Mouse (Mus musculus) liver, postnatal 0 days (tissue): Measurements from ENCODE around the gene Cpa2. TPM values are rescaled to one million over a fixed set of nuclear protein-coding genes. Genes with fewer than 3 reads are reported as not detected.

Source experiments
- ATAC-seq: fragments of 200-750 bp; cut with Nextera tagmentation; 2 replicates; pipeline ENCODE4 v1.8.0; 2017; ENCODE audit warnings: mild to moderate bottlenecking, moderate library complexity
- DNase-seq: peaks from one replicate; pipeline ENCODE4 v3.0.0-alpha.2; 2016
- H3K27ac ChIP-seq: fragments of 300-500 bp; sonication (generic); 2 replicates; pipeline ENCODE4 v1.5.1; 2014; ENCODE audit warnings: antibody characterized with exemption, moderate library complexity, mild to moderate bottlenecking, low read depth
- H3K27me3 ChIP-seq: fragments of 300-500 bp; sonication (generic); 2 replicates; pipeline ENCODE4 v1.6.1; 2014; ENCODE audit warnings: low read length, control low read depth, mixed read lengths; ENCODE audit not compliant: insufficient read depth
- H3K36me3 ChIP-seq: fragments of 300-500 bp; sonication (generic); replicated peaks from 2 replicates; pipeline ENCODE4 v1.6.1; 2014; ENCODE audit warnings: mild to moderate bottlenecking, control low read depth, low read length, moderate library complexity, mixed read lengths; ENCODE audit not compliant: insufficient read depth
- H3K4me1 ChIP-seq: fragments of 300-500 bp; sonication (generic); 2 replicates; pipeline ENCODE4 v1.6.1; 2014; ENCODE audit warnings: antibody characterized with exemption, mild to moderate bottlenecking, control low read depth; ENCODE audit not compliant: insufficient read depth
- H3K4me2 ChIP-seq: fragments of 300-500 bp; sonication (generic); 2 replicates; pipeline ENCODE4 v1.6.1; 2014; ENCODE audit warnings: low read depth, mild to moderate bottlenecking, low read length, moderate library complexity, mixed read lengths
- H3K4me3 ChIP-seq: fragments of 300-500 bp; sonication (generic); 2 replicates; pipeline ENCODE4 v1.5.1; 2014; ENCODE audit warnings: low read depth, low read length
- H3K9ac ChIP-seq: fragments of 300-500 bp; sonication (generic); replicated peaks from 2 replicates; pipeline ENCODE4 v1.6.1; 2014; ENCODE audit warnings: mild to moderate bottlenecking, moderate library complexity
- H3K9me3 ChIP-seq: fragments of 300-500 bp; sonication (generic); 2 replicates; pipeline ENCODE4 v1.6.1; 2016; ENCODE audit warnings: mild to moderate bottlenecking, control low read depth, low read length, mixed read lengths
- CTCF ChIP-seq: sonication (generic); IDR thresholded peaks from 2 replicates; pipeline ENCODE4 v1.5.1; 2016; ENCODE audit warnings: antibody characterized with exemption, low read depth
- EP300 ChIP-seq: IDR thresholded peaks from 2 replicates; pipeline ENCODE4 v1.6.1; 2016; ENCODE audit warnings: antibody characterized with exemption, low read depth, mild to moderate bottlenecking
- WGBS: fragments of 180-500 bp; shearing (Covaris S2); extraction: QIAGEN DNeasy Blood & Tissue Kit; methylation state at CpG from one replicate; pipeline ENCODE4 v1.1.7; 2014; ENCODE audit not compliant: insufficient replicate concordance; 5-methylcytosine and 5-hydroxymethylcytosine counted together
- polyA plus RNA-seq: library from polyadenylated mRNA; unstranded; fragments of >200 nt; fragmentation: Nextera tagmentation; extraction: Ambion mirVana; gene quantifications from 2 replicates; pipeline ENCODE4 v1.2.1, GENCODE M21; 2015

The Cpa2 gene
- polyA plus RNA-seq, 1 experiment from 2014 or later: 0.63 TPM

GRCm38 (mm10) chr6:30559726-30560125, 18.3 kb downstream of the Cpa2 start:
- 54% methylated on average over 1 of the region's 1 CpGs for WGBS
- H3K4me1 ChIP-seq: no peaks in the 10 kb centered on the region

GRCm38 (mm10) chr6:30562132-30562531, 20.8 kb downstream of the Cpa2 start:
- Histone ChIP-seq H3K4me3 (no peak overlapping the region), H3K27ac (no peak overlapping the region), H3K27me3 (peaks cover 3% of the 10 kb centered on the region; the same call in 1 of the 2 replicates), H3K9ac (no peak overlapping the region), H3K9me3 (no peaks in the 10 kb centered on the region), H3K36me3 (no peaks in the 10 kb centered on the region), H3K4me1 (no peaks in the 10 kb centered on the region), H3K4me2 (no peak overlapping the region)
- WGBS: 67% methylated on average over 4 of the region's 4 CpGs
- DNase-seq: no peak
- no peak for ATAC-seq
- TF ChIP-seq CTCF: no peak
- no peak for TF ChIP-seq EP300

More at GRCm38 (mm10) chr6:30559726-30560125, 18.3 kb downstream of the Cpa2 start:
- Histone ChIP-seq H3K4me2 (no peak overlapping the region), H3K9me3 (no peaks in the 10 kb centered on the region), H3K9ac (no peak overlapping the region), H3K27me3 (peaks cover 3% of the 10 kb centered on the region; the same call in 1 of the 2 replicates), H3K4me3 (no peak overlapping the region), H3K27ac (no peak overlapping the region), H3K36me3 (no peaks in the 10 kb centered on the region)
- ATAC-seq (no peak), DNase-seq (no peak)
- TF ChIP-seq CTCF (no peak), EP300 (no peak)

DNA sequence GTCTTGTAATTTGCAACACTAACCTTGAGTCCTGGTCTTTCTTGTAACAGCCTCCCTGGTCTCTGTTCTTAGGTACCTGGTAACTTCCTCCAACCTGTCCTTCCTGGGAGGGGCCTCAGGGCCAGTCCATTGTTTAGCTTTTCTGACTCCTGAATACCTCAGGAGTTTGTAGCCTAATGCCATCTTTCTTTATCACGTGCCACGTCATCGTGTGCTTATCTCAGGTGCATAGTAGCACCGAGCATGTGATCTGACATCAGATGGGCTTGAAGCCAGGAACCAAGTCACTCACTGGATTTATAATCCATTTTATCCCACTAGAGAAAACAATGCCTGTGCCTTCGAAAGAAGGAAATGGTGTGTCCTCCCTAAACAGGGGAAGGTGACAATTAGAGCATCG, 22.2 kb downstream of the Cpa2 start:
- Histone ChIP-seq H3K27ac (no peak overlapping the region), H3K4me1 (no peaks in the 10 kb centered on the region), H3K9ac (no peak overlapping the region), H3K27me3 (peaks cover 3% of the 10 kb centered on the region; the same call in 1 of the 2 replicates), H3K4me3 (no peak overlapping the region), H3K36me3 (no peaks in the 10 kb centered on the region), H3K9me3 (no peaks in the 10 kb centered on the region), H3K4me2 (no peak overlapping the region)
- no peak for TF ChIP-seq CTCF
- no peak for TF ChIP-seq EP300
- 55% methylated on average over 6 of the region's 6 CpGs for WGBS
- DNase-seq: no peak
- ATAC-seq: no peak

DNA sequence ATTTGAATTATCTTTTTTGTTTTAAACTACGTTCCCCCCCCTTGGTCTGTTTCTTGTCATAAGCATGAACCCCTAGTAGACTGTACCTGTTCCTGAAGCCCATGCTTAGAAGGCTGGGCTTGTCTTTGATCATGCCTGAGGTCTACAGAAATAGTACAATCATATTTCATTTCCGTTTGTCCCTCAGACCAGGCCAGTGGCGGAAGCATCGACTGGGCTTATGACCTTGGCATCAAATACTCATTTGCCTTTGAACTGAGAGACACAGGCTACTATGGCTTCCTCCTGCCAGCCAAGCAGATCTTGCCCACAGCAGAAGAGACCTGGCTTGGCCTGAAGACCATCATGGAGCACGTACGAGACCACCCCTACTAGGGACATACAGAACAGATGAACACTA, 22.7 kb downstream of the Cpa2 start:
- 82% methylated on average over 6 of the region's 6 CpGs for WGBS
- TF ChIP-seq EP300 (no peak), CTCF (no peak)
- no peak overlapping the region for H3K4me3 ChIP-seq
- no peaks in the 10 kb centered on the region for H3K9me3 ChIP-seq
- H3K4me1 ChIP-seq: no peaks in the 10 kb centered on the region
- ATAC-seq (no peak), DNase-seq (no peak)
- H3K36me3 ChIP-seq: no peaks in the 10 kb centered on the region
- no peak overlapping the region for H3K27ac ChIP-seq
- H3K4me2 ChIP-seq: no peak overlapping the region
- peaks cover 1% of the 10 kb centered on the region; the same call in 1 of the 2 replicates for H3K27me3 ChIP-seq
- no peak overlapping the region for H3K9ac ChIP-seq

GRCm38 (mm10) chr6:30568069-30568468, 26.7 kb downstream of the Cpa2 start, which contains the start of gene Cpa4:
Gene Cpa4, plus strand, starts transcription at chr6:30568369.
- H3K9ac ChIP-seq: no peak within 1 kb of the TSS
- no peak within 1 kb of the TSS for H3K4me3 ChIP-seq
- 77% methylated on average over 5 of the region's 5 CpGs for WGBS
- H3K27me3 ChIP-seq: no peaks in the 10 kb centered on the region
- ATAC-seq: no peak
- H3K9me3 ChIP-seq: no peaks in the 10 kb centered on the region
- H3K4me2 ChIP-seq: no peak within 1 kb of the TSS
- H3K27ac ChIP-seq: no peak within 1 kb of the TSS
- H3K36me3 ChIP-seq: no peaks in the 10 kb centered on the region
- no peak for DNase-seq
- no peaks in the 10 kb centered on the region for H3K4me1 ChIP-seq
- TF ChIP-seq CTCF: no peak
- no peak for TF ChIP-seq EP300

DNA sequence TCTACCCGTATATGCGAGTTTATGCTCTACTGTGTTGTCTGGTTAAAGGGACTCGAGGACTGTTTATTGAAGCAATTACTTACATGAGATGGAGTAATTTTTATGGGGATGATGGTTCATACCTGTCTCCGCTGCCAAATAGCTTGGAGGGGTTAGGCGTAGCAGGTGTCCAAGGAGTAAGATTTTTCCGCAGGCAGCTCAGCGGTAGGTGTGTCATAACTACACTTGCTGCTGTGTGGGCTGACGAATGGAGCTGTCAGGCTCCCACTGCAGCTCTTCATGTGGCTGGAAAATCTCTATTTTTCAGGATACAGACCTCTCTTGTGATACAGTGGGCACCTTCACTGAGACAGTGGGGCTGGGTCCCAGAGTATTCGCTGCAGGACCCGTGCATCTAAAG, 27.9 kb downstream of the Cpa2 start:
- no peak overlapping the region for H3K4me3 ChIP-seq
- no peak overlapping the region for H3K4me2 ChIP-seq
- H3K9ac ChIP-seq: no peak overlapping the region
- H3K27me3 ChIP-seq: no peaks in the 10 kb centered on the region
- no peaks in the 10 kb centered on the region for H3K9me3 ChIP-seq
- H3K27ac ChIP-seq: no peak overlapping the region
- no peaks in the 10 kb centered on the region for H3K36me3 ChIP-seq
- ATAC-seq (no peak), DNase-seq (no peak)
- 83% methylated on average over 10 of the region's 10 CpGs for WGBS
- TF ChIP-seq EP300 (no peak), CTCF (no peak)
- no peaks in the 10 kb centered on the region for H3K4me1 ChIP-seq

DNA sequence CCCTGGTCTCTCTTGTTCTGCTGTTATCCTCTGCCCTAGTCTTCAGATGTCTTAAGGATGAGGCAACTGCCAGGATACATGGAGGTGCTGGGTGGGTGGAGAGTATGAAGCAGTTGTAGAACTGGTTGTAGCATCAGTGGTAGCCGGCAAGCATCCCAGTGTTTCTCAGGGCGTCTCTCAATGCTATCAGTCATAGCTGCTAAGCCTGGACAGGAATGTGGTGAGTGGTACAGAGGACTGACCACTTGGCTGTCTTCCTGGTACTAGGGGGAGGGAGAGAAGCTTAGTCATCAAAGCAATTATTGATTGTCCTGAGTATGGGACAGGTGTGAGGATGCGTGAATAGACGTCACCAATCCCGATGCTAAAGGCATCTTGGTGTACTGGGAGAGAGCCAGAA, 28.6 kb downstream of the Cpa2 start:
- DNase-seq (no peak), ATAC-seq (no peak)
- Histone ChIP-seq H3K4me2 (no peak overlapping the region), H3K9me3 (no peaks in the 10 kb centered on the region), H3K4me3 (no peak overlapping the region), H3K27me3 (no peaks in the 10 kb centered on the region), H3K9ac (no peak overlapping the region), H3K36me3 (no peaks in the 10 kb centered on the region), H3K27ac (no peak overlapping the region), H3K4me1 (no peaks in the 10 kb centered on the region)
- TF ChIP-seq EP300 (no peak), CTCF (no peak)
- WGBS: 81% methylated on average over 5 of the region's 5 CpGs
